Mouse (Mus musculus): Measurements from ENCODE around the gene Galnt15. TPM values are rescaled to one million over a fixed set of nuclear protein-coding genes. Genes with fewer than 3 reads are reported as not detected.
A peak's percentile ranks its signal among the peaks of the same experiment; 100 is the strongest.
"Not testable (repeated sequence)": the region's sequence is repeated elsewhere in the genome, so short reads cannot be mapped to it uniquely, and the experiment has no call there.

Galnt15 gene
- polyA plus RNA-seq, 1 experiment from 2014 or later: not detected

GRCm38 (mm10) chr14:32073901-32074300 is 45.1 kb downstream of the Galnt15 start:
- 69% methylated on average over 7 of the region's 7 CpGs for WGBS (ENCODE audit: insufficient replicate concordance)
- H3K9ac ChIP-seq: no peak overlapping the region
- no peaks in the 10 kb centered on the region for H3K27me3 ChIP-seq
- H3K9me3 ChIP-seq (replicated peaks): no peaks in the 10 kb centered on the region
- no peak overlapping the region for H3K4me3 ChIP-seq (replicated peaks)
- no peak overlapping the region for H3K27ac ChIP-seq
- ATAC-seq (ENCODE audit: low read depth) (no peak), DNase-seq (no peak)
- 0 out of 2 replicates have a peak, but pooled peaks cover 2% of the 10 kb centered on the region for H3K36me3 ChIP-seq
- H3K4me2 ChIP-seq: no peak overlapping the region
- peaks cover 13% of the 10 kb centered on the region for H3K4me1 ChIP-seq (replicated peaks)

- Histone ChIP-seq H3K9me3 (replicated peaks) (no peaks in the 10 kb centered on the region), H3K36me3 (peaks cover 20% of the 10 kb centered on the region), H3K4me3 (replicated peaks) (no peak overlapping the region), H3K4me2 (no peak overlapping the region), H3K27me3 (no peaks in the 10 kb centered on the region), H3K27ac (no peak overlapping the region), H3K4me1 (replicated peaks) (peaks cover 13% of the 10 kb centered on the region), H3K9ac (no peak overlapping the region)
- DNase-seq (peak; percentile 47), ATAC-seq (ENCODE audit: low read depth) (peak; percentile 67)
- 45% methylated on average over 8 of the region's 8 CpGs for WGBS (ENCODE audit: insufficient replicate concordance)
Observed at GRCm38 (mm10) chr14:32076896-32077575, 48.2 kb downstream of the Galnt15 start.

GRCm38 (mm10) chr14:32081026-32081425 is 52.2 kb downstream of the Galnt15 start:
- H3K4me3 ChIP-seq (replicated peaks): no peak overlapping the region
- H3K4me2 ChIP-seq: no peak overlapping the region
- 83% methylated on average over 10 of the region's 10 CpGs for WGBS (ENCODE audit: insufficient replicate concordance)
- no peaks in the 10 kb centered on the region for H3K27me3 ChIP-seq
- ATAC-seq (ENCODE audit: low read depth) (no peak), DNase-seq (no peak)
- H3K4me1 ChIP-seq (replicated peaks): peaks cover 15% of the 10 kb centered on the region
- H3K9me3 ChIP-seq (replicated peaks): no peaks in the 10 kb centered on the region
- H3K36me3 ChIP-seq: peaks cover 31% of the 10 kb centered on the region
- H3K27ac ChIP-seq: no peak overlapping the region
- no peak overlapping the region for H3K9ac ChIP-seq

GRCm38 (mm10) chr14:32082891-32083290 is 54.1 kb downstream of the Galnt15 start:
- WGBS (ENCODE audit: insufficient replicate concordance): 86% methylated on average over 6 of the region's 6 CpGs

GRCm38 (mm10) chr14:32083466-32083865 is 54.7 kb downstream of the Galnt15 start:
- Histone ChIP-seq H3K4me2 (no peak overlapping the region), H3K4me1 (replicated peaks) (peaks cover 25% of the 10 kb centered on the region), H3K4me3 (replicated peaks) (no peak overlapping the region), H3K36me3 (peaks cover 29% of the 10 kb centered on the region), H3K27ac (no peak overlapping the region), H3K9me3 (replicated peaks) (no peaks in the 10 kb centered on the region), H3K9ac (no peak overlapping the region; the same call in 1 of the 2 replicates), H3K27me3 (no peaks in the 10 kb centered on the region)
- 93% methylated on average over 2 of the region's 2 CpGs for WGBS (ENCODE audit: insufficient replicate concordance)
- DNase-seq (no peak), ATAC-seq (ENCODE audit: low read depth) (no peak)

More at GRCm38 (mm10) chr14:32082891-32083290, 54.1 kb downstream of the Galnt15 start:
- no peak overlapping the region for H3K4me3 ChIP-seq (replicated peaks)
- no peak overlapping the region for H3K9ac ChIP-seq
- no peak overlapping the region for H3K4me2 ChIP-seq
- H3K27me3 ChIP-seq: no peaks in the 10 kb centered on the region
- DNase-seq (no peak), ATAC-seq (ENCODE audit: low read depth) (no peak)
- H3K36me3 ChIP-seq: peaks cover 31% of the 10 kb centered on the region
- peaks cover 24% of the 10 kb centered on the region for H3K4me1 ChIP-seq (replicated peaks)
- no peaks in the 10 kb centered on the region for H3K9me3 ChIP-seq (replicated peaks)
- H3K27ac ChIP-seq: no peak overlapping the region

- Histone ChIP-seq H3K4me1 (replicated peaks) (peaks cover 30% of the 10 kb centered on the region), H3K4me2 (peak within 1 kb of the TSS; percentile 85), H3K36me3 (peaks cover 32% of the 10 kb centered on the region), H3K9ac (peak within 1 kb of the TSS; percentile 86), H3K27ac (peak within 1 kb of the TSS; percentile 95), H3K4me3 (replicated peaks) (peak within 1 kb of the TSS; percentile 77), H3K27me3 (no peaks in the 10 kb centered on the region), H3K9me3 (replicated peaks) (no peaks in the 10 kb centered on the region)
- ATAC-seq (ENCODE audit: low read depth) (peak; percentile 89), DNase-seq (peak; percentile 6)
- WGBS (ENCODE audit: insufficient replicate concordance): 1% methylated on average over 22 of the region's 22 CpGs
Observed at GRCm38 (mm10) chr14:32084761-32085485, 56.1 kb downstream of the Galnt15 start, which contains the start of gene Oxnad1. TSS of gene Oxnad1 (plus strand) at chr14:32085374.

- peaks cover 30% of the 10 kb centered on the region for H3K4me1 ChIP-seq (replicated peaks)
- no peaks in the 10 kb centered on the region for H3K9me3 ChIP-seq (replicated peaks)
- H3K27me3 ChIP-seq: no peaks in the 10 kb centered on the region
- ATAC-seq (ENCODE audit: low read depth) (peak; percentile 96), DNase-seq (peak; percentile 99)
- peak within 1 kb of the TSS; percentile 85 for H3K4me2 ChIP-seq
- under 1% methylated on average over 43 of the region's 43 CpGs for WGBS (ENCODE audit: insufficient replicate concordance)
- peak within 1 kb of the TSS; percentile 86 for H3K9ac ChIP-seq
- peak within 1 kb of the TSS; percentile 77 for H3K4me3 ChIP-seq (replicated peaks)
- H3K27ac ChIP-seq: peak within 1 kb of the TSS; percentile 95
- H3K36me3 ChIP-seq: peaks cover 33% of the 10 kb centered on the region
Observed at GRCm38 (mm10) chr14:32085486-32086201, 56.9 kb downstream of the Galnt15 start, which contains the start of gene Dph3. TSS of gene Dph3 (minus strand) at chr14:32085729.

GRCm38 (mm10) chr14:32086226-32086625 is 57.4 kb downstream of the Galnt15 start:
- no peaks in the 10 kb centered on the region for H3K27me3 ChIP-seq
- H3K9me3 ChIP-seq (replicated peaks): no peaks in the 10 kb centered on the region
- peak overlapping the region; percentile 86 for H3K9ac ChIP-seq
- ATAC-seq (ENCODE audit: low read depth) (no peak), DNase-seq (peak; percentile 34)
- H3K4me1 ChIP-seq (replicated peaks): peaks cover 33% of the 10 kb centered on the region
- peak overlapping the region; percentile 95 for H3K27ac ChIP-seq
- H3K4me2 ChIP-seq: peak overlapping the region; percentile 85
- H3K4me3 ChIP-seq (replicated peaks): peak overlapping the region; percentile 77
- WGBS (ENCODE audit: insufficient replicate concordance): 8% methylated on average over 8 of the region's 8 CpGs
- H3K36me3 ChIP-seq: peaks cover 28% of the 10 kb centered on the region

- Histone ChIP-seq H3K36me3 (peaks cover 26% of the 10 kb centered on the region), H3K4me2 (peak overlapping the region; percentile 85), H3K4me1 (replicated peaks) (peaks cover 40% of the 10 kb centered on the region), H3K9ac (peak overlapping the region; percentile 86), H3K4me3 (replicated peaks) (peak overlapping the region; percentile 77; the same call in 1 of the 2 replicates), H3K27ac (0 out of 2 replicates have a peak overlapping the region, but pooled peaks have one; percentile 95)
- not testable (repeated sequence) for H3K27me3 ChIP-seq; DNase-seq; ATAC-seq (ENCODE audit: low read depth); H3K9me3 ChIP-seq (replicated peaks)
- 79% methylated on average over 7 of the region's 7 CpGs for WGBS (ENCODE audit: insufficient replicate concordance)
Observed at GRCm38 (mm10) chr14:32087584-32088248, 58.9 kb downstream of the Galnt15 start.

GRCm38 (mm10) chr14:32091124-32091523 is 62.3 kb downstream of the Galnt15 start:
- no peak overlapping the region for H3K4me3 ChIP-seq (replicated peaks)
- no peaks in the 10 kb centered on the region for H3K27me3 ChIP-seq
- DNase-seq (no peak), ATAC-seq (ENCODE audit: low read depth) (no peak)
- no peak overlapping the region for H3K4me2 ChIP-seq
- H3K9ac ChIP-seq: no peak overlapping the region
- H3K4me1 ChIP-seq (replicated peaks): peaks cover 29% of the 10 kb centered on the region
- H3K27ac ChIP-seq: no peak overlapping the region
- peaks cover 48% of the 10 kb centered on the region for H3K36me3 ChIP-seq
- no peaks in the 10 kb centered on the region for H3K9me3 ChIP-seq (replicated peaks)
- 83% methylated on average over 4 of the region's 4 CpGs for WGBS (ENCODE audit: insufficient replicate concordance)
